Mouse (Mus musculus) neutrophil, adult 5-6 weeks (primary cell): ENCODE data around the gene Nol3. TPM values are rescaled to one million over a fixed set of nuclear protein-coding genes. Genes with fewer than 3 reads are reported as not detected.

Source experiments
- ATAC-seq: fragments of 151-379, 151-347 bp; 2 replicates; pipeline ENCODE4 v1.8.0; 2017; ENCODE audit warnings: mild to moderate bottlenecking, moderate TSS enrichment; ENCODE audit not compliant: insufficient number of reproducible peaks, poor library complexity, low FRiP score, severe bottlenecking; ENCODE audit errors: extremely low read depth
- total RNA-seq: library from RNA; stranded (forward); fragments of 200-1000 nt; gene quantifications from 2 replicates; pipeline ENCODE4 v1.2.3, GENCODE M21; 2017

Nol3 gene
- total RNA-seq, 1 experiment from 2014 or later: not detected

DNA sequence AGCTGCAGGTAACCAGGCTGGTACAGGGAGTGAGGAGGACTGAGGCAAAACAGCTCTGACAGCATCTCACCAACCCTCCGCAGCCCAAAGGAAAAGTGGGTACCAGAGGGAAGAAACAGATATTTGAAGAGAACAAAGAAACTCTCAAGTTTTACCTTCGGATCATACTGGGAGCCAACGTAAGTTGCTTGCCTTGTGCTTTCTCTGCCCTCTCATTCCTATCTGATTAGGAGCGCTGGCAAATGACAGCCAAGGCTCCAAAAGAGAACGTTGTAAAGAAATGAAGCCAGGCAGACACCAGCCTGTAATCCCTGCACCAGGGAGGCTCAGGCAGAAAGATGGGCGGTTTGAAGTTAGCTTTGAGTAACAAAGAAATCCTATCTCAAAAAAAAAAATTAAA lies 51.0 kb downstream of the Nol3 start:
- ATAC-seq: no peak

DNA sequence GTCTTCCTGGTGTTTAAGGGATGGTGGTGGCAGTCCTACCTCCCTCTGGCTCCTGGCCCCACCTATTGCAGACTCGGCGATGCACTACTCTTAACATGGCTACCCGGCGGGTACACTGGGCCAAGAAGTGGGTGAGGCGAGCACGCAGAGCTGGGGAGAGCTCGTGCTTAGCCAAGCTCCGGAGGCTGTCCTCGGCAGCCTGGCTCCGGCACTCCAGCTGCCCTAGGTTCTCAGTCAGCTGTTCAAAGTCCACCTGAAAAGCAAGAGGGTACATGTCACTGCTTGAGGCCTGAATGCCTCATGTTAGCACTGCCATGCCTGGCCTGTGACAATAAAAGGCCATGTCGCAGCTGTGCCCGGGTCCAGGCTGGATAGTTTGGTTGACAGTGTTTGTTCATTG lies 54.4 kb downstream of the Nol3 start:
- no peak for ATAC-seq

DNA sequence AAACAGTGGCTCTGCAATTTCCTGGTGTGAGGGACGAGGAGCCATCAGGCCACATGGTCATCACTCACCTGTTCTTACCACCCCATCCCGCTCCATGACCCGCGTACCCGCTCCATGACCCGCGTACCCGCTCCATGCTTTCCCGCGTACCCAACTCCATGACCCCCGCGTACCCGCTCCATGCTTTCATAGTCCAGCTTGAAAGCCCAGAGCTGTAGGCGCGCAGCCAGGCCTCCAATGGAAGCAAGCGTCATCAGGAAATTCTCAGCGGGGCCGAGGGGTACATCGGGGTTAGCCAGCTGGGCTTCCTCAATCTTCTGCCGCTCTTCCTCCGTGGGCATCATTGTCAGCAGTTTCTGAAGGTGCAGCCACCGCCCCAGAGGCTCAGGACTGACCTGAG lies 55.5 kb downstream of the Nol3 start:
- ATAC-seq: no peak

Other genes with a start within 250 kb of the Nol3 start
- not detected in 2 replicates for gene Ces3a, start 227.5 kb upstream of the Nol3 start, total RNA-seq
- gene Ces3b, start 192.4 kb upstream of the Nol3 start, total RNA-seq: not detected in 2 replicates
- gene Ces4a, start 144.3 kb upstream of the Nol3 start, total RNA-seq: not detected in 2 replicates
- gene Cbfb, start 105.5 kb upstream of the Nol3 start, total RNA-seq: 130 and 135 TPM in 2 replicates
- 28.0 and 29.0 TPM in 2 replicates for gene D230025D16Rik, start 51.0 kb upstream of the Nol3 start, total RNA-seq
- gene B3gnt9, start 21.0 kb upstream of the Nol3 start, total RNA-seq: 0.35 and 0.74 TPM in 2 replicates
- 15.7 and 19.2 TPM in 2 replicates for gene Tradd, start 11.5 kb upstream of the Nol3 start, total RNA-seq
- 4.0 and 4.5 TPM in 2 replicates for gene Fbxl8, start 11.5 kb upstream of the Nol3 start, total RNA-seq
- not detected in 2 replicates for gene Hsf4, start 6.3 kb upstream of the Nol3 start, total RNA-seq
- gene 4931428F04Rik, start 13.7 kb downstream of the Nol3 start, total RNA-seq: 1.2 and 2.7 TPM in 2 replicates
- 0.49 and 1.3 TPM in 2 replicates for gene Exoc3l, start 20.0 kb downstream of the Nol3 start, total RNA-seq
- 42.5 and 47.1 TPM in 2 replicates for gene E2f4, start 21.5 kb downstream of the Nol3 start, total RNA-seq
- 2.9 and 5.0 TPM in 2 replicates for gene Elmo3, start 29.5 kb downstream of the Nol3 start, total RNA-seq
- 3.3 and 4.9 TPM in 2 replicates for gene Lrrc29, start 50.1 kb downstream of the Nol3 start, total RNA-seq
- 27.6 and 39.2 TPM in 2 replicates for gene Tmem208, start 50.2 kb downstream of the Nol3 start, total RNA-seq
- 21.8 and 22.2 TPM in 2 replicates for gene Fhod1, start 71.8 kb downstream of the Nol3 start, total RNA-seq
- 0.35 and 0.49 TPM in 2 replicates for gene Slc9a5, start 72.7 kb downstream of the Nol3 start, total RNA-seq
- gene Plekhg4, start 97.1 kb downstream of the Nol3 start, total RNA-seq: not detected in 2 replicates
- not detected in 2 replicates for gene Kctd19, start 137.4 kb downstream of the Nol3 start, total RNA-seq
- not detected in 2 replicates for gene Lrrc36, start 137.4 kb downstream of the Nol3 start, total RNA-seq
- gene Tppp3, start 195.4 kb downstream of the Nol3 start, total RNA-seq: 4.9 and 9.3 TPM in 2 replicates
- 0.47 and 0.86 TPM in 2 replicates for gene Zdhhc1, start 220.8 kb downstream of the Nol3 start, total RNA-seq
- not detected in 2 replicates for gene Hsd11b2, start 242.6 kb downstream of the Nol3 start, total RNA-seq